Mouse (Mus musculus) thymus, postnatal 0 days (tissue): ENCODE results near the gene Gpr158. TPM values are rescaled to one million over a fixed set of nuclear protein-coding genes. Genes with fewer than 3 reads are reported as not detected.
"Not testable (repeated sequence)": the region's sequence is repeated elsewhere in the genome, so short reads cannot be mapped to it uniquely, and the experiment has no call there.

Source experiments
- DNase-seq: peaks from one replicate; pipeline ENCODE4 v3.0.0-alpha.2; 2015; ENCODE audit warnings: low spot score
- polyA plus RNA-seq: library from polyadenylated mRNA; unstranded; fragments of >200 nt; fragmentation: Nextera tagmentation; extraction: Ambion mirVana; gene quantifications from 2 replicates; pipeline ENCODE4 v1.2.1, GENCODE M21; 2015

The Gpr158 gene
- polyA plus RNA-seq = 0.01 TPM in 1 of 2 replicates, not detected in the other

- peak; percentile 25 for DNase-seq
These were observed at the start of gene Gpr158 for GRCm38 (mm10) chr2:21367345-21368111. TSS of gene Gpr158 (plus strand) at chr2:21367542.

- DNase-seq = no peak
These were observed 23.5 kb upstream of the Gpr158 start for GRCm38 (mm10) chr2:21343821-21344220.

- no peak for DNase-seq
These were observed 1.2 kb downstream of the Gpr158 start for GRCm38 (mm10) chr2:21368351-21369170.

DNA sequence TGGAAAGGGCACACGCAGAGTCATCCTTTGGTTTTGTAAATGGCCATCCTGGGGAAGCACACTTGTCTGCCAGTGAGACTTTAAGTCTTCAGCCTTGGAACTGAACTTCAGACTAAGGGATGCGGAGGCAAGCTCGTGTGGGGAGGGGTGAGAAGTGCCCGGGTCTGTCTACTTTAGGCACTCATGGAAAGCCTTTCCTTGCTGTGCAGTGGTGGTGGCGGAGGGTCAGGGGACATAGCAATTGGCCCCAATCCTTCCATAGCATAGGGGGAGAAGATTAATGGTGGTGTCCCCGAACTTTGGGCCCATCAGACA lies 1.8 kb downstream of the Gpr158 start:
- DNase-seq = no peak

DNA sequence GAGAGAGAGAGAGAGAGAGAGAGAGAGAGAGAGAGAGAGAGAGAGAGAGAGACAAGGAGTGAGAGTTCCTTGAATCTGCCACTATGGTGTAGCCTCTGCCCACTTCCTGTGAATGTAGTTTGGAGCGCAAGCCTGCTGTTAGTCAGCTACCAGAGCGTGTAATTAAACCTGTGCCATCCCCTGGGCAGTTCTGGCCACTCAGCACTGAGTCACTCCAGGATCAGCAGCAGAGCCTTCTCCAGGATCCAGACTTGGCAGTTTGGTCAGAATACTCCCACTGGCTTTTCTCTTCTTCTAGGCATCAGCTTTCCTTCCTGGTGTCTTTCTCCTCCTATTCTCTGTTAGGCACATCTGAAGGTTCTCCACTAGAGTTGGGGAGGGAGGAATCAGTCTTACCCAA lies 2.2 kb downstream of the Gpr158 start:
- no peak for DNase-seq

DNA sequence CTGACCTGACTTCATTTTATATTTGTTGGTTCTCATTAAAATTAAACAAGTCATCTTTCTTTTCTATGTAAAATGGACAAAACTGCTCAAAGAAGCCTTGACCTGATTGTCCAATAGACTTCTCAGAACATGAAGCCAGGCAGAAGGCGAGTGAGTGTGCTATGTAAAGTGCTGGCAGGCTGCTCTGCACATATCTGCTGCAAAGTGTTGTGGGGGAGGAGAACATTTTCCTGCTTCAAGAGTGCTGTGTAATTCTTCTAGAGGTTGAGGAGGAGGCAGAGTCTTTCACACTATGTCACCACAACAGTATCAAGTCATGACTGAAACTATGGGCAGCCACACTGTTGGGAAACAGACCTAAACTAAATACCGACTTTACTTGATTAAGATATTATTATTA lies 12.2 kb downstream of the Gpr158 start:
- no peak for DNase-seq

DNA sequence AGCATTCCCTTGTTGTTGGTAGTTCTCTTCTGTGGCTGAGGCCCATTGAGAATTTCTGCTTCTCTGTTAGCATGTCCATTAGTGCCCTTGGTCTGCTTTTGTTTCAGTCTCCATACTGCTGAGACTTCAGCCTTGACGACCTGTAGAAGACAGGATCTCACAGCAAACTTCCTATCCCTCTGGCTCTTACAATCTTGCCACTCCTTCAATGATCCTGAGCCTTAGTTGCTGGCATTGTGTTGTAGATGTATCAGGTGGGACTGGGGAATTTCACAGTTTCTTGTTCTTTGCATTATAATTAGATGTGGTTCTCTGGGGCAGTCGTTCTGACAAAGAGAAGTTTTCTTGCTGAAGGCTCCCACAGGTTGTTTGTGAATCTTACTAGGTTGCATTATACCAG lies 25.4 kb downstream of the Gpr158 start:
- no peak for DNase-seq

DNA sequence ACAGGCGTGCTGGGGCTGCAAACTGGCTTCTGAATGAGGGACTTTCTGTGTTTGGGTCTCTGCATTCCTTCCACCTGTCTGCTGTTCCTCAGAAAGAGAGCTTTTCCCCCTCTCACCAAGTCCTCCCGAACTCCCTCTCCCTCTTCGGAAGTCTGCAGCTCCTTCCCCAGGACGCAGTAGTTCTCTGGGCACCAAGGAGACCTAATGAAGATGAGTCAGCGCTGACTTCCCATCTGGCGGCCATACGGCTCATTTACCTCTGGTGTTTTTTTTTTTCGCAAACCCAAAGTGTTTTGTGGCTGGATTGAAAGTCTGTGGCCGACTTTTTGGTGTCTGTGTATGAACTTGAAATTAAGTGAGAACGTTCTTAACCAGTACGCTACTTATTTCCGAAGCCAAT lies 30.0 kb downstream of the Gpr158 start:
- no peak for DNase-seq

GRCm38 (mm10) chr2:21399657-21400056 lies 32.3 kb downstream of the Gpr158 start:
- DNase-seq = no peak

- no peak for DNase-seq
These were observed 38.3 kb downstream of the Gpr158 start for GRCm38 (mm10) chr2:21405617-21406016.

DNA sequence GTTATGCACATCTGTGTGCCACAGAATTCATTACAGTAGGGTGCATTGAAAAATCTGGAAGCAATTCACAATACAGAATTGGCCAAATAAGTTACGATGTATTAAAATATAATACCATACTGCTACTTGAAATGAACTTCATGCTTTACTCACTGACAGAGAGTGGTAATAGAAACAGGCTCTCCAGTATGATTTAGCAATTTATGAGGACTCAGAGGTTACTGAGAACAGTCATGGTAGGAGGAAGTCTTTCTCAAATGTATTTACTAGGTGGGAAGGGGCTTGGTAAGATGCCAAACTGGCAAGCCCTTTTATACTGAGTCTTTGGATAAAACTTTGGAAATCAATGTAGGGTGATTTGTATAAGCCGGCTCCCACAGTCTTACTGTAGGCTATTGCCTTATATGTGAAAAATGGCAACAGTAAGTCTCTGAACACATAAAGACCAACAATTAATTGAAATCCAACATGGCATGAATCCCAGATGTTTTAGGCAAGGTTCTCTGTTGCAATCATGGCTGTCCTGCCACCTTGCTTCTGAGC lies 40.2 kb downstream of the Gpr158 start:
- DNase-seq = no peak

DNA sequence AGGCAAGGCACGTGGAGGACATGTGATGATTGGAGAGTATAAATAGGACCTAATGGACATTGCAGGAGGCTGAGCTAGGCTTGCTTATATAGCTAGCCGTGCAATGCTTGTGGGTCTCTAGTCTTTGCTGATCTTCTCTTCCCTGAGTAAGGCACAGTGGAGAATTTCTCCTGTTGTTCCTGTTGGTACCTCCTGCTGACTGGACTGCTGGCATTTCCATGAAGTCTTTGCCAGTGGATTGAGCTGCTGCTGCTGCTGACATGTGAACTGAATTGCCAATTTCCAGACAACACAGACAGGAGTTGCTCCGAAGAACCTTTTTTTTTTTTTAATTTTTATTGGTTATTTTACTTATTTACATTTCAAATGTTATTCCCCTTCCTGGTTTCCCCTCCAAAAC lies 41.5 kb downstream of the Gpr158 start:
- DNase-seq = no peak

- no peak for DNase-seq
These were observed 62.9 kb downstream of the Gpr158 start for GRCm38 (mm10) chr2:21430288-21430687.

DNA sequence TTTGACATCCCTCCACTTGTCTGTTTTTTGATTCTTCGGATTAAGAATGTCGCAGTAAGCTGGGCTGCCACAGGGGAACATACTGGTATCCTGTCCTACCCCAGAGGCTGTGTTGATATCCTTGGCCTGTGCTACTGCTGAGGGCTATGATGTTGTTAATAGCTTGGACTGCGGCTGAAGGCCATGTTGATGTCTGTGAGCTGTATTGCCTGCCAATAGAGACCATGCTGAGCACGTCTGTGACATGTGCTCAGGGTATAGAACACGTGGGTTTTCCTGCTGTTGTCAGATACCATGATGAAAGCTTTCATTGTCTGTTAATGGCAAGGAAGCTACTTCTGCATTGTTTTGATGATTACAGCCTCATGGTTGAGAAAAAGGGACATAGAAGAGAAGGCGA lies 63.8 kb downstream of the Gpr158 start:
- DNase-seq = no peak

GRCm38 (mm10) chr2:21439626-21440025 lies 72.3 kb downstream of the Gpr158 start:
- DNase-seq = no peak

- not testable (repeated sequence) for DNase-seq
These were observed 93.3 kb downstream of the Gpr158 start for GRCm38 (mm10) chr2:21460606-21461005.

- no peak for DNase-seq
These were observed 107.6 kb downstream of the Gpr158 start for GRCm38 (mm10) chr2:21474957-21475356.

DNA sequence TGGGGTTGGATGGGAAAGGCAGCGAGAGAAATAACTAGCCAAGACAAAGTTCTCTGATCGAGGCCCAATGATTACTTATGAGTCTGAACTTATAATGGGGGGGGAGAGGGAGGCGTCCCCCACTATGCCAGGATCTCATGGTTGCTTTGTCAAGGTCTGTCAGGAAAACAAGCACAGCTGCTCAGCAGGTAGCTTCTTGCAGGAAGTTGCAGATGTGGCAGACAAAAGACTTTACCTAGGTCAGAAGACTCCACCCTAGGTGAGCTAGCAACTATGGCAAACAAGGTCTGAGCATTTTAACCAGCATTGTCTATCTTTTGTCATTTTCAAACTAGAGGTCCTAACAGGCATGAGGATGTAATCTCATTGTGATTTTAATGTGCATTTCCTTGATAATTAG lies 129.5 kb downstream of the Gpr158 start:
- no peak for DNase-seq

DNA sequence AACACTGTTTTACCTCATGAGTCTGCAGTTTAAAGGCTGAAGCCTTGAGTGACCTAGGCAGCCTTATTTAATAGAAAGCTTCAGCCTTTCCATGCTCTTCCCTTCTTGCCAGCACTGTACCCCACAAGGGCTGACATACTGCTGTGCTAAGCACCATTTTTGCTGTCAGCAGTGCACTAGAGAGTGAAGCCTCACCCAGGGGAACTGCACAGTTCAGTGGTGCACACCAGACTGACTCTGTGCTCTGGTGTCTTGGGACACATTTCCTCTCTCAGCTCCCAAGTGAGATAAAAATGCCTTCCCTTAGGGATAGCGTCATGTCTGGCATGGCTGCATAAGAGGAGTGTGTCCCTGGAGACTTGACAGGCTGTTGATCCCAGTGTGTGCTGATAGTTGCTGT lies 130.6 kb downstream of the Gpr158 start:
- no peak for DNase-seq

GRCm38 (mm10) chr2:21499399-21499798 lies 132.1 kb downstream of the Gpr158 start:
- no peak for DNase-seq

GRCm38 (mm10) chr2:21507449-21507848 lies 140.1 kb downstream of the Gpr158 start:
- DNase-seq = no peak

DNA sequence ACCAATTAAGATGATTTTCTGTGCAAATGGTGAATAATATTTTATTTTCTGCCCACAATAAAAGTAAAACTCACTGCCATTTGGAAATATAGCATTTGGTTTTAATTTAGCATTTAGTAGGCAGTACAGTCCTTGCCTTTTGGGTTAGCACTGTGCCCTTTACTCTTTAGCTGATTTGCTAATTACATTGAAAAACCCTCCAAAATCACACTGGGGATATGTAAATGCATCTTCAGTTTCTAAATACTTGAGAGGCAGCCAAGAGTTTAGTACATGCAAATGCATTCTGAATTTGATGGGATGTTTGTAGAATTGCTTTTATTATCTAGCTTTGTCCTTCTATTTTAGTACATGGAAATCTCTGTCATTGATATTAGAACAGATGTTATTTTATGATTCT lies 163.4 kb downstream of the Gpr158 start:
- DNase-seq = no peak

DNA sequence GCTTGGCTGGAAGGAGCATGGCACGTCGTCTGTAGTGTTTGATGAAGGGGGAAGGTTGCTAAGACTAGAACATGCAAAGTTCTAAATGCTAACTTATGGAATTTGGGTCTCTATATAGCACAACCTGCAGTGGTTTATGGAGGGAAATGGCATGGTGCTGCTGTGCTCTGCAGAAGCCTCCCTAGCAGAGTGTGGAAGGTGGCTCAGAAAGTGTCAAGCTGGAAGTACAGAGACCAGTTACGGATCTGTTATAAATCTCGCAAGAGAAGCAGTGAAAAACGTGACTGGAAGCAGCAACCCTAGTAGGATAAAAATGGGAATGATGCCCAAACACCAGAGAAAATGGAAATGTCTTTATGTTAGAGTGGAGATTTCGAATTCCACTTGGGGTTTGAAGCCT lies 251.8 kb downstream of the Gpr158 start:
- DNase-seq = no peak
